Mouse (Mus musculus) gastrocnemius, adult 18-20 months (tissue): ENCODE data around the gene Rwdd2a. TPM values are rescaled to one million over a fixed set of nuclear protein-coding genes. Genes with fewer than 3 reads are reported as not detected.
A peak's percentile ranks its signal among the peaks of the same experiment; 100 is the strongest.

Experiments used
- DNase-seq: peaks from one replicate; pipeline ENCODE4 v3.0.0; 2021; ENCODE audit warnings: low spot score
- long read RNA-seq, 2 experiments: library from polyadenylated mRNA; stranded (forward); transcript quantifications; one replicate each; pipeline ENCODE4 v2.0.0; 2021
- total RNA-seq, 2 experiments: library from RNA; stranded (reverse); gene quantifications; 2 replicates each; pipeline ENCODE4 v1.2.3; 2021

Gene Rwdd2a
- under 1 TPM; 0.28 to 0.34 TPM for total RNA-seq
- long read RNA-seq, experiment 1: 0 reads
- long read RNA-seq, experiment 2: 0 reads

- peak; percentile 95 for DNase-seq
Measured at GRCm38 (mm10) chr9:86571540-86572135, at the start of gene Rwdd2a, which contains the start of gene Pgm3. Gene Rwdd2a, plus strand, starts transcription at chr9:86571991. Gene Pgm3, minus strand, starts transcription at chr9:86571842.

GRCm38 (mm10) chr9:86522335-86522734 is 49.5 kb upstream of the Rwdd2a start:
- no peak for DNase-seq

- no peak for DNase-seq
Measured at GRCm38 (mm10) chr9:86525600-86525999, 46.2 kb upstream of the Rwdd2a start.

- DNase-seq: no peak
Measured at GRCm38 (mm10) chr9:86534071-86534470, 37.7 kb upstream of the Rwdd2a start.

- no peak for DNase-seq
Measured at GRCm38 (mm10) chr9:86543451-86543850, 28.3 kb upstream of the Rwdd2a start.

- no peak for DNase-seq
Measured at GRCm38 (mm10) chr9:86544559-86544958, 27.2 kb upstream of the Rwdd2a start.

- no peak for DNase-seq
Measured at GRCm38 (mm10) chr9:86549637-86550162, 22.1 kb upstream of the Rwdd2a start.

- no peak for DNase-seq
Measured at GRCm38 (mm10) chr9:86550717-86551116, 21.1 kb upstream of the Rwdd2a start.

GRCm38 (mm10) chr9:86553886-86554285 is 17.9 kb upstream of the Rwdd2a start:
- no peak for DNase-seq

GRCm38 (mm10) chr9:86554641-86555040 is 17.1 kb upstream of the Rwdd2a start:
- no peak for DNase-seq

- DNase-seq: no peak
Measured at GRCm38 (mm10) chr9:86560543-86560942, 11.2 kb upstream of the Rwdd2a start.

- no peak for DNase-seq
Measured at GRCm38 (mm10) chr9:86569314-86569910, 2.4 kb upstream of the Rwdd2a start.

- DNase-seq: no peak
Measured at GRCm38 (mm10) chr9:86570261-86570890, 1.4 kb upstream of the Rwdd2a start.

GRCm38 (mm10) chr9:86570946-86571345 is 845 bp upstream of the Rwdd2a start:
- no peak for DNase-seq

- DNase-seq: no peak
Measured at GRCm38 (mm10) chr9:86572196-86572595, 405 bp downstream of the Rwdd2a start.

- DNase-seq: peak; percentile 71
Measured at GRCm38 (mm10) chr9:86572636-86573291, 973 bp downstream of the Rwdd2a start.

GRCm38 (mm10) chr9:86573616-86574303 is 2.0 kb downstream of the Rwdd2a start:
- DNase-seq: no peak

GRCm38 (mm10) chr9:86575178-86575577 is 3.4 kb downstream of the Rwdd2a start:
- DNase-seq: no peak

GRCm38 (mm10) chr9:86579657-86580056 is 7.9 kb downstream of the Rwdd2a start:
- no peak for DNase-seq

- DNase-seq: peak; percentile 74
Measured at GRCm38 (mm10) chr9:86583740-86584139, 11.9 kb downstream of the Rwdd2a start.

GRCm38 (mm10) chr9:86587019-86587795 is 15.4 kb downstream of the Rwdd2a start:
- no peak for DNase-seq
